Mouse (Mus musculus) gastrocnemius, postnatal 36 days (tissue): ENCODE data around the gene Klra10. TPM values are rescaled to one million over a fixed set of nuclear protein-coding genes. Genes with fewer than 3 reads are reported as not detected.
"Not testable (repeated sequence)": the region's sequence is repeated elsewhere in the genome, so short reads cannot be mapped to it uniquely, and the experiment has no call there.

ENCODE experiments used
- DNase-seq, 2 experiments: peaks; one replicate each; pipeline ENCODE4 v3.0.0; 2022
- intact Hi-C: fragments of 180-260 bp; cut with DNase I; formaldehyde crosslinking; loops from one replicate; pipeline ENCODE4 v1.15.1; 2025
- long read RNA-seq, 2 experiments: library from polyadenylated mRNA; stranded (forward); transcript quantifications; one replicate each; pipeline ENCODE4 v2.0.0; 2021
- total RNA-seq, 2 experiments: library from RNA; stranded (reverse); gene quantifications; 2 replicates each; pipeline ENCODE4 v1.2.3; 2021

Gene Klra10
- total RNA-seq: not detected
- long read RNA-seq, experiment 1: 0 reads
- long read RNA-seq, experiment 2: 0 reads

DNA sequence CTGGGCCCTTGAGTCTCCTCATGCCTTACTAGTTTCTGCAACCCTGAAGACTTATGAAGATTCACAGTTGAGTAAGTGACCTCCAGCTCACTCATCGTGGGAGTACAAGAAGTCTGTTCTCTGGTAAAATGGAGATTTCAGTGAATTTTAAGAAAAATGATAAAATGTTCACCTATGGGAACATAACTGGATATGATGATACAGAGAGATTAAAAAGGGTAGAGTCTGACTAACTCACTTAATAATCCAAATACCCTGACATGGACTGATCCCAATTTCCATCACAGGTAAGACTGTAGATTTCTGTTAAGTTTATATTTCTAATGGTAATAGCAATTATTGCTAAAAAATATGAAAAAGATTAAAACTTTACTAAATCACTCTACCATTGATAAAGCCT, at the start of gene Klra10:
Gene Klra10, minus strand, starts transcription at position 101 of the 400 bp plus-strand sequence.
- DNase-seq, intact Hi-C loops: not testable (repeated sequence)

DNA sequence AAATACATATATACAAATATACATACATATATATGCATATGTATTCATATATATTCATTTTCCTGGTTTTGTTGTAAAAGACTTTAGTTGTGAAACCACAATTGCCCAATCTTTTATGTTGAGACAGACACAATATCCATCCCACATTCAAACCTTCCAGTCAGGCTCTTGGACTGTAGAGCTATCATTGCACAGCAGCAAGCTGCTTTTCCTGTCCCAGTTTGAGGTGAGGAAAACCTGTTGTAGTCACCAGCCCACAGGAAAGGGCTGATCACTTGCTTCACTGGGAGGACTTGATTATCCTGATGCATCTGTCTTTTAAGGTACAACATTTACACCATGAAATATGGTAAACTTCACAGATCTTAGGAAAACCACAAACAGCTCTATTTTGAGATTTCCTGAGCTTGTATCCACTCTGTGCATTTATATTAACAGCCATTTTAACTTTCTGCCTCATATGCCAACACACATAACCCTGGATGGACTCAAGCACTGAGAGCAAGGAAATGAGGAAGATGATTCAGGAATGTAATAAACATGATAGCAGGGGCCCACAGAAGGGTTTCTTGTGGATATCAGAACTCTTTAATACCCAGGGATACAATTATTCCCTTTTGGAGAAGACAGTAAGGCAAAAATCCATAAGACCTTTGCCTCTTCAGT, 6.4 kb upstream of the Klra10 start:
- intact Hi-C loops: no loop called here
- no peak for DNase-seq

DNA sequence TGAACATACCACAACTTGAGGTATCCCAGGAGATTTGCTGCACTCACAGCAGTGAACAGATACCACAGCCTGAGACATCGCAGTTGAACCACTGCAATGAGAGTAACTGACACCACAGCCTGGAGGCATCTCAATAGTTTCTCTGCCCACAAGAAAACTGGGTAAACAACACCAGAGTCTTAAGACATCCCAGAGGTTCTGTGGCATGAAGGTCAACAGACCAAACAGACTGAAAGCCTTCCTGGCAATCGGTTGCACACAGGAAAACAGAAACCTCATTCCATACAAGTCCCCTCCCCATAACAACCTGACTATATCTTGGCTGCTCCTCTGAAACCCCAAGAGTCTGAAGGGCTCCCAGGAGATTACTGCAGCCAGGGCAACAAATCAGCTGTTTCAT, 26.4 kb downstream of the Klra10 start:
- intact Hi-C loops: loop anchor here (5.0 kb wide), 1 partner anchor 208 kb away; no protein-coding TSS in a partner anchor
- DNase-seq: no peak

DNA sequence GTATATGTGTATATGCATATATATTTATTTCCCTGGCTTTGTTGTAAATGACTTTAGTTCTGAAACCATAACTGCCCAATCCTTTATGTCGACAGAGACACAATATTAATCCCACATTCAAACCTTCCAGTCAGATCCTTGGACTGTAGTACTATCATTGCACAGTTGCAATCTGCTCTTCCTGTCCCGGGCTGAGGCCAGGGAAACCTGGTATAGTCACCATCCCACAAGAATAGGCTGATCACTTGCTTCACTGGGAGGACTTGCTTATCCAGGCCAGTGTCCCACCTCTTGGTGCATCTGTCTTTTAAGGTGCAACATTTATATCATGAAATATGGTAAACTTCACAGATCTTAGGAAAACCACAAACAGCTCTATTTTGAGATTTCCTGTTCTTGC, 44.2 kb downstream of the Klra10 start:
- intact Hi-C loops: no loop called here
- DNase-seq: no peak

DNA sequence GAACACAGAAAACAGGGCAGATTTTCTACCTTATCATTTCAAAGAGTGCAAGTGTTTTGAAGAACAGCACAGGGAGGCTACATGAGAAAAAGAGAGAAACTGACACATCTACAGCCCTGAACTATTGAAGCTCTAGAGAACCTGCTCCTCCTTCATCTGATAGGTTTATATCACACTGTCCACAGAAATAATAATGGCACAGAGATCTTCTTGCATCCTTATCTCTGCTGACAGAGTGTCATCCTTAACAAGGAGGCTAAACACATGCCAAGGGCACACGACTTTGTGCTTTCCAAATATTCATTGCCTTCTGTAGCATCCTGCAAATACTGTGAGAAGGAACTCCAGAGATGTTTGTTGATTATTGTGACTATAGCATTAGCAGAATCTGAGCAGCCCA, 45.1 kb downstream of the Klra10 start:
- DNase-seq: no peak
- intact Hi-C loops: no loop called here

DNA sequence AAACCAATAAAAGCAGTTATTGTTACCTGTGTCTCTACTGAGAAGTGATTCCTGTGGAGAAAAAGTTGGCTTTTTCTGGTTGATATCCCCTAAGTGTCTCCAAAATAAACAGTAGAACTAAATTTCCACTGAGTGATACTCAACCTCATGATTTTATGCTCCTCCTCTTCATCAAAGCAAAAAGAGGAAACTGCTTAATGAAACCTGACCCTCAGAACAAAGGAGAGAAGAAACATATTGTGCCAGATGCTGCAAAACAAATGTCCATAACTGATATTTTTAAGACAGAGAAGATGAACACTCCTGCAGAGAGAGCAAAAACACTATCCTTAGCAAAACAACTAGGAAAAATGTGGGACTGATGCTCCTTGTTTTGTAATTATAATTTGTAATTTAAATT, 48.5 kb downstream of the Klra10 start, which contains the start of gene Klra7:
Gene Klra7, minus strand, starts transcription at position 101 of the 400 bp plus-strand sequence.
- no peak for DNase-seq
- intact Hi-C loops: no loop called here

Other genes starting within 250 kb of the Klra10 start
- gene Klra4, start 214.7 kb downstream of the Klra10 start, total RNA-seq: not detected
- not detected for gene Klra8, start 152.0 kb downstream of the Klra10 start, total RNA-seq
- gene Klra9, start 88.8 kb downstream of the Klra10 start, total RNA-seq: under 1 TPM in 1 of 2 experiments, not detected in 1; 0.54 TPM
- gene Klra7, start 48.6 kb downstream of the Klra10 start, total RNA-seq: not detected
- gene Klra3, start 55.6 kb upstream of the Klra10 start, total RNA-seq: not detected
- gene Klra1, start 104.9 kb upstream of the Klra10 start, total RNA-seq: not detected